10 mouse cellular contexts compared by ENCODE assay signal in genomic region chr3:41201782-41202181, GRCm38 (mm10).
DNase-seq lines count a peak whose midpoint lies in the region; ATAC-seq and TF ChIP-seq lines count a peak whose summit lies in the region.
"Had no signal": no experiment of that assay in that cellular context is flagged by ENCODE, and none has a peak within 500 bp of the region (broad histone marks: within the 10 kb centered on the region; RNA-seq: fewer than 3 reads in every experiment).

No protein-coding gene starts in this region.

- H3K4me1 ChIP-seq in heart, embryonic 11.5 days (ENCODE audit: control insufficient read depth, insufficient read depth, low read length), result 0 out of 2 replicates have a peak, but pooled peaks cover 4% of the 10 kb centered on the region
- no peaks in the 10 kb centered on the region for H3K4me1 ChIP-seq in ES-E14 (ENCODE audit: control insufficient read depth in 2 of 2, insufficient read depth in 2 of 2, low read length in 2 of 2, poor library complexity in 1 of 2)
- peaks cover 8% of the 10 kb centered on the region for H3K4me1 ChIP-seq in embryonic fibroblast, embryonic 13.5 days (ENCODE audit: control insufficient read depth, insufficient read depth, low read length)

- no peaks in the 10 kb centered on the region for H3K9me3 ChIP-seq in heart, embryonic 11.5 days (replicated peaks; ENCODE audit: control insufficient read depth, low read length)
- H3K9me3 ChIP-seq in ES-E14 (ENCODE audit: control insufficient read depth, insufficient read depth, low read depth, low read length), result no peaks in the 10 kb centered on the region

- TF ChIP-seq CTCF in embryonic fibroblast, embryonic 13.5 days (IDR thresholded peaks at IDR 0.05; ENCODE audit: borderline replicate concordance, insufficient read depth, low read length), result no peak

- no peak for ATAC-seq in heart, embryonic 11.5 days (replicated peaks; ENCODE audit: insufficient number of reproducible peaks, low FRiP score, low TSS enrichment)
- no peak for ATAC-seq in activated CD4-positive, CD25-positive, alpha-beta regulatory T cell, adult 4 months
- ATAC-seq: midbrain, embryonic 16.5 days had no signal

- 32% methylated on average over 4 of the region's 4 CpGs for WGBS in heart, embryonic 11.5 days (ENCODE audit: insufficient replicate concordance)

- no peak for TF ChIP-seq POLR2A in embryonic fibroblast, embryonic 13.5 days (IDR thresholded peaks at IDR 0.05; ENCODE audit: low read depth, low read length)

- DNase-seq in heart, postnatal 4 days, result peak; percentile 24
- DNase-seq in 3T3-L1 (ENCODE audit: low read depth, low spot score), result peak; percentile 62
- DNase-seq in ES-E14 (ENCODE audit: low read depth, low spot score), result peak; percentile 50
- no peak for DNase-seq in natural killer cell, adult 2 months (ENCODE audit: low spot score in 2 of 2)
- DNase-seq in lung, adult 18-20 months, result no peak
- DNase-seq: gastrocnemius, postnatal 36 days had no signal

- no peak overlapping the region for H3K27ac ChIP-seq in heart, embryonic 11.5 days (ENCODE audit: low read depth, low read length)
- no peak overlapping the region for H3K27ac ChIP-seq in ES-E14 (ENCODE audit: insufficient read depth, low read depth, low read length, poor library complexity, severe bottlenecking)
- H3K27ac ChIP-seq in embryonic fibroblast, embryonic 13.5 days (ENCODE audit: insufficient read depth, low read length), result peak overlapping the region; percentile 99; the same call in 1 of the 2 replicates

- H3K4me3 ChIP-seq in heart, embryonic 11.5 days (ENCODE audit: low read depth, low read length), result no peak overlapping the region
- no peak overlapping the region for H3K4me3 ChIP-seq in ES-E14 (ENCODE audit: insufficient read depth in 1 of 2, low read depth in 1 of 2, low read length in 2 of 2, poor library complexity in 1 of 2, severe bottlenecking in 1 of 2)
- no peak overlapping the region for H3K4me3 ChIP-seq in embryonic fibroblast, embryonic 13.5 days (ENCODE audit: insufficient read depth, low read length)

- no peaks in the 10 kb centered on the region for H3K27me3 ChIP-seq in heart, embryonic 11.5 days (ENCODE audit: control insufficient read depth, insufficient read depth, low read length)

- no peak overlapping the region for H3K4me2 ChIP-seq in heart, embryonic 11.5 days

- no peaks in the 10 kb centered on the region for H3K36me3 ChIP-seq in heart, embryonic 11.5 days (ENCODE audit: control insufficient read depth, insufficient read depth, low read length)
- H3K36me3 ChIP-seq in ES-E14 (ENCODE audit: control insufficient read depth, insufficient read depth, low read length, poor library complexity, severe bottlenecking), result no peaks in the 10 kb centered on the region

- in situ Hi-C loops in ES-E14 (cut with MboI; ENCODE audit: low sequenced_read_pairs in 2 of 2, unreplicated experiment in 2 of 2), result no loop called here

- H3K9ac ChIP-seq in heart, embryonic 11.5 days (ENCODE audit: low read depth, low read length), result no peak overlapping the region
- H3K9ac ChIP-seq in ES-E14 (ENCODE audit: insufficient read depth, low read depth, low read length, poor library complexity, severe bottlenecking), result no peak overlapping the region

TF ChIP-seq in ES-E14, 5 proteins besides CTCF, POLR2A, EP300 and RAD21:
- TF ChIP-seq CHD2 (IDR thresholded peaks at IDR 0.05; ENCODE audit: low read depth, low read length) (no peak), ZC3H11A (IDR thresholded peaks at IDR 0.05; ENCODE audit: borderline replicate concordance, low read depth, low read length) (peak; percentile 61; the same call in 1 of the 2 replicates), MAFK (IDR thresholded peaks at IDR 0.05; ENCODE audit: insufficient read depth, low read depth, low read length) (no peak)

Comparison
In these comparisons a context has a peak if more than half of its experiments do, and no peak if none do; other contexts are left out.
1. DNase-seq: peak in heart, postnatal 4 days (single experiment), 3T3-L1 (single experiment) and ES-E14 (single experiment); none in natural killer cell, adult 2 months (0 of 2) and lung, adult 18-20 months (0 of 2).